In the genomic region with DNA sequence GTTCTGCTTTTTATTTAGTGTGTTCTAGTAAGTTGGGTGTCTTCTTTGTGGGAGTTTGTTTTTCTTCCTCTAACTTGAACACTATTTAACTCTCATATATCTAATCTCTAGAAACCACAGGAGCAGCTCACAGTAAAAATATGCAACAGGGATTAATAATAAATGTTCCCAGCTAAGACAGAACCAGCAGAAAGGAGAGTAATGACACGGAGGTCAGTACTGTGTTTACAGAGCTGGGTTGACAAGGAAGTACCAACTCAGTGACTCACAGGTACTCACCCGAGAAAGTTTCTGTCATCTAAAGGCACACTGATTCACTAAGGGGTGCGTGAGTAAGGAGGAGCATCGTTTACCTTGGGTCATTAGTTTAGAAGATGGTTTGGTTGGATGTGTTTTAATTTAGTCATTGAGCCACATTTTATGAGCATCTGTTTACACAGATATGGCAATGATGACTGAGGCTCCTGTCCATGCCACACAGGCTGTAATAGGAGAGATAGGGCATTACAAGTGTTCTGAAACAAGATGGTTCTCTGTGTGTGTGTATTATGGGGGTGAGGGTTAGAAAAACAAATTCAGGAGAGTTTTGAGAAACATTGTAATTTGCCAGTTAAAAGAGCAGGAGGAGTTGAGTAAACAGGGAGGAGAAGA, we compare ENCODE assay signal across 13 mouse cellular contexts. TPM values are rescaled to one million over a fixed set of nuclear protein-coding genes. Genes with fewer than 3 reads are reported as not detected.
DNase-seq lines count a peak whose midpoint lies in the region; ATAC-seq and TF ChIP-seq lines count a peak whose summit lies in the region.
"Had no signal": no experiment of that assay in that cellular context is flagged by ENCODE, and none has a peak within 500 bp of the region (broad histone marks: within the 10 kb centered on the region; RNA-seq: fewer than 3 reads in every experiment).

No protein-coding gene starts in this region.

- H3K36me3 ChIP-seq in intestine, postnatal 0 days (ENCODE audit: control insufficient read depth, insufficient read depth): no peaks in the 10 kb centered on the region; the same call in 1 of the 2 replicates
- no peaks in the 10 kb centered on the region for H3K36me3 ChIP-seq in myocyte (ENCODE audit: control insufficient read depth, insufficient read depth)
- H3K36me3 ChIP-seq: neural tube, embryonic 13.5 days had no signal

- H3K4me2 ChIP-seq in intestine, postnatal 0 days (replicated peaks; ENCODE audit: low read depth): no peak overlapping the region
- peak overlapping the region; percentile 43 for H3K4me2 ChIP-seq in myocyte (ENCODE audit: low read depth)
- H3K4me2 ChIP-seq: forebrain, embryonic 12.5 days; limb, embryonic 13.5 days; neural tube, embryonic 13.5 days had no signal

- H3K9ac ChIP-seq in intestine, postnatal 0 days (ENCODE audit: low read depth, low read length): no peak overlapping the region
- H3K9ac ChIP-seq: forebrain, embryonic 12.5 days; limb, embryonic 13.5 days; neural tube, embryonic 13.5 days had no signal

- WGBS in intestine, postnatal 0 days: 30% methylated on average over 4 of the region's 4 CpGs

- no peak for TF ChIP-seq CTCF in intestine, postnatal 0 days (IDR thresholded peaks at IDR 0.05; ENCODE audit: low read depth)

- no peaks in the 10 kb centered on the region for H3K27me3 ChIP-seq in intestine, postnatal 0 days (replicated peaks; ENCODE audit: control insufficient read depth, insufficient read depth, low read length)
- no peaks in the 10 kb centered on the region for H3K27me3 ChIP-seq in myocyte (ENCODE audit: control insufficient read depth, insufficient read depth, insufficient read length)
- H3K27me3 ChIP-seq: forebrain, embryonic 12.5 days; limb, embryonic 13.5 days; neural tube, embryonic 13.5 days had no signal

- peak; percentile 86 for ATAC-seq in intestine, postnatal 0 days

- no peak for TF ChIP-seq POLR2A in myocyte (IDR thresholded peaks at IDR 0.05; ENCODE audit: insufficient read length, low read depth)

- DNase-seq in adrenal gland, adult 2 months: peak; percentile 44
- no peak for DNase-seq in adrenal gland, postnatal 10 days
- DNase-seq in Muller cell, postnatal 12 days (ENCODE audit: inconsistent ontology term): peak; percentile 50
- DNase-seq in right cerebral cortex, postnatal 10 days (ENCODE audit: low spot score in 2 of 2): no peak
- no peak for DNase-seq in spleen, postnatal 4 days (ENCODE audit: low spot score in 2 of 2)
- DNase-seq in urinary bladder, adult 2 months (ENCODE audit: low spot score): no peak
- DNase-seq: heart, postnatal 36 days had no signal

- H3K9me3 ChIP-seq in intestine, postnatal 0 days (ENCODE audit: control insufficient read depth): no peaks in the 10 kb centered on the region
- H3K9me3 ChIP-seq: forebrain, embryonic 12.5 days; limb, embryonic 13.5 days; midbrain, embryonic 10.5 days; neural tube, embryonic 13.5 days had no signal

- H3K4me3 ChIP-seq in intestine, postnatal 0 days (ENCODE audit: low read depth, low read length): no peak overlapping the region
- no peak overlapping the region for H3K4me3 ChIP-seq in myocyte
- H3K4me3 ChIP-seq: forebrain, embryonic 12.5 days; limb, embryonic 13.5 days; midbrain, embryonic 10.5 days; neural tube, embryonic 13.5 days had no signal

- no peak overlapping the region for H3K27ac ChIP-seq in intestine, postnatal 0 days (ENCODE audit: low read depth, low read length)
- H3K27ac ChIP-seq: forebrain, embryonic 12.5 days; limb, embryonic 13.5 days; midbrain, embryonic 10.5 days; neural tube, embryonic 13.5 days had no signal

- H3ac ChIP-seq in myocyte (ENCODE audit: control insufficient read depth, insufficient read length): no peak overlapping the region

- peaks cover 99% of the 10 kb centered on the region for H3K79me2 ChIP-seq in myocyte (ENCODE audit: control insufficient read depth, insufficient read depth)

- no peaks in the 10 kb centered on the region; the same call in 1 of the 2 replicates for H3K4me1 ChIP-seq in intestine, postnatal 0 days (replicated peaks; ENCODE audit: control insufficient read depth, insufficient read depth, low read length)
- H3K4me1 ChIP-seq: forebrain, embryonic 12.5 days; limb, embryonic 13.5 days; midbrain, embryonic 10.5 days had no signal

TF ChIP-seq in myocyte, 11 proteins besides CTCF, POLR2A, EP300 and RAD21:
- TF ChIP-seq USF1 (IDR thresholded peaks at IDR 0.05; ENCODE audit: low read depth): no peak
- no peak for TF ChIP-seq TCF3 (IDR thresholded peaks at IDR 0.05; ENCODE audit: insufficient read length, low read depth)

RNA-seq across cellular contexts. Expression of gene Lcor, which starts 13.1 kb away (rescaled TPM):
- 10 to 100 TPM; 13.2 to 18.5 TPM for total RNA-seq in adrenal gland, adult 2 months (2021)
- 0.87 and 2.0 TPM in 2 replicates for polyA plus RNA-seq in adrenal gland, adult 2 months (2012; rRNA removed)
- total RNA-seq in adrenal gland, postnatal 10 days (2021): 10 to 100 TPM; 13.9 to 17.7 TPM
- 16.0 and 18.4 TPM in 2 replicates for polyA plus RNA-seq in intestine, postnatal 0 days (2015; fragmentation: Nextera tagmentation; extraction: Ambion mirVana)
- 1.1 TPM for polyA plus RNA-seq in myocyte (2012; fragmentation: generic; extraction: Trizol)
- polyA plus RNA-seq in urinary bladder, adult 2 months (2012; rRNA removed): 1.3 and 2.5 TPM in 2 replicates

Comparison
In these comparisons a context has a peak if more than half of its experiments do, and no peak if none do; other contexts are left out.
1. DNase-seq: peak in adrenal gland, adult 2 months (single experiment) and Muller cell, postnatal 12 days (single experiment); none in adrenal gland, postnatal 10 days (single experiment), right cerebral cortex, postnatal 10 days (0 of 2), spleen, postnatal 4 days (0 of 2) and urinary bladder, adult 2 months (single experiment).